Mouse (Mus musculus) heart, adult 2 months (tissue): Measurements from ENCODE around the gene Gm17019.
"Not testable (repeated sequence)": the region's sequence is repeated elsewhere in the genome, so short reads cannot be mapped to it uniquely, and the experiment has no call there.

Experiments used
- CTCF ChIP-seq: fragments of 200-600 bp; IDR thresholded peaks from 2 replicates; pipeline ENCODE4 v1.8.1; 2022; ENCODE audit warnings: antibody characterized with exemption, mild to moderate bottlenecking, moderate library complexity
- EP300 ChIP-seq: fragments of 200-500 bp; IDR thresholded peaks from 2 replicates; pipeline ENCODE4 v1.6.1; 2011; ENCODE audit warnings: low read depth, low read length, control low read depth; ENCODE audit not compliant: insufficient read depth
- POLR2A ChIP-seq: fragments of 200-500 bp; IDR thresholded peaks from 2 replicates; pipeline ENCODE4 v1.6.1; 2011; ENCODE audit warnings: mild to moderate bottlenecking, low read depth, low read length, control low read depth; ENCODE audit not compliant: insufficient read depth

- TF ChIP-seq CTCF, EP300, POLR2A: not testable (repeated sequence)
These were observed 36.0 kb downstream of the Gm17019 start for GRCm38 (mm10) chr5:14996670-14997249.
